Mouse (Mus musculus) ES-Bruce4 (cell line): Measurements from ENCODE around the gene Tekt4.

Experiments used
- CTCF ChIP-seq: IDR thresholded peaks from one replicate; pipeline ENCODE4 v1.8.1; 2011; ENCODE audit warnings: low read depth, low read length
- EP300 ChIP-seq: IDR thresholded peaks from 2 replicates; pipeline ENCODE4 v1.6.1; 2011; ENCODE audit warnings: low read depth, low read length; ENCODE audit not compliant: insufficient read depth
- POLR2A ChIP-seq: IDR thresholded peaks from one replicate; pipeline ENCODE4 v1.8.1; 2011; ENCODE audit warnings: low read length; ENCODE audit not compliant: insufficient read depth

- TF ChIP-seq CTCF = no peak
- TF ChIP-seq POLR2A = no peak
- no peak for TF ChIP-seq EP300
Measured at GRCm38 (mm10) chr17:25518144-25518543, 63.7 kb downstream of the Tekt4 start.
